Mouse (Mus musculus) lung, adult 2 months (tissue): Measurements from ENCODE around the gene Klhl5.

Source experiments
- CTCF ChIP-seq: fragments of 200-500 bp; IDR thresholded peaks from 2 replicates; pipeline ENCODE4 v1.5.1; 2011; ENCODE audit warnings: mild to moderate bottlenecking, low read length, control low read depth; ENCODE audit not compliant: insufficient read depth
- POLR2A ChIP-seq: fragments of 200-500 bp; IDR thresholded peaks from 2 replicates; pipeline ENCODE4 v1.6.1; 2011; ENCODE audit warnings: low read depth, mild to moderate bottlenecking, control low read depth, low read length, borderline replicate concordance; ENCODE audit errors: extremely low read depth

DNA sequence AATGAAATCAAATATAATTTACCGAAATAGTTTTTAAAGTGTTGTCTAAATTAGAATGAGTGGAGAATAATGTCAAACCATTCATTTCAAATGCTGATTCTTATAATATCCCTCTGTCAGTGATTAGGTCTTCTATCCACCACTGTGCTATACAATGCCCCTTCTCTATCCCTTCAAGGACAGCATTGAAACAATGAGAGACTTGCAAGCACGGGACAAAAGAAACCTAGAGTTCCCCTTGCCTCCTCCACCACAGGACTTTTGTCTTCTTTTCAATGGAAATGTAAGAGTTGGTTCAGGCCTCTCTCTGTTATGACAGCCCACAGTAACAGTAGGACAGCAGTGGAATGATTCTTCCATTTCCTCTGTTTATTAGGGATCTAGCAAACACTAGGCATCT lies 44.1 kb upstream of the Klhl5 start:
- TF ChIP-seq CTCF (no peak), POLR2A (no peak)
